Mouse (Mus musculus) liver, embryonic 14.5 days (tissue): ENCODE measurements around the gene A030005L19Rik. TPM values are rescaled to one million over a fixed set of nuclear protein-coding genes. Genes with fewer than 3 reads are reported as not detected.

Experiments used
- ATAC-seq: fragments of 200-750 bp; cut with Nextera tagmentation; 2 replicates; pipeline ENCODE4 v1.8.0; 2017; ENCODE audit warnings: moderate number of reproducible peaks, mild to moderate bottlenecking, moderate library complexity; ENCODE audit not compliant: insufficient read depth
- DNase-seq, 3 experiments: peaks; one replicate each; pipeline ENCODE4 v3.0.0-alpha.2; 2012 to 2013; ENCODE audit warnings: low read depth in 3 of 3, low spot score in 3 of 3
- H3K27ac ChIP-seq: fragments of 300-500 bp; sonication (generic); 2 replicates; pipeline ENCODE4 v1.5.1; 2014; ENCODE audit warnings: moderate library complexity, mild to moderate bottlenecking, control low read depth, inconsistent platforms
- H3K27me3 ChIP-seq: fragments of 300-500 bp; sonication (generic); 2 replicates; pipeline ENCODE4 v1.6.1; 2014; ENCODE audit warnings: mild to moderate bottlenecking, low read length, moderate library complexity; ENCODE audit not compliant: control insufficient read depth, insufficient read depth
- H3K36me3 ChIP-seq: fragments of 300-500 bp; sonication (generic); replicated peaks from 2 replicates; pipeline ENCODE4 v1.6.1; 2014; ENCODE audit warnings: low read depth; ENCODE audit not compliant: control insufficient read depth, insufficient read depth
- H3K4me1 ChIP-seq, 2 experiments: fragments of 200-500 bp in 1 of 2; fragments of 300-500 bp in 1 of 2; sonication (generic) in 1 of 2; replicated peaks; 2 replicates each; pipeline ENCODE4 v1.6.1; 2012 to 2014; ENCODE audit warnings: antibody characterized with exemption in 1 of 2, inconsistent platforms in 1 of 2, low read length in 1 of 2; ENCODE audit not compliant: control insufficient read depth in 2 of 2, insufficient read depth in 2 of 2
- H3K4me2 ChIP-seq: fragments of 300-500 bp; sonication (generic); 2 replicates; pipeline ENCODE4 v1.6.1; 2014; ENCODE audit warnings: low read depth, mild to moderate bottlenecking, control low read depth, moderate library complexity
- H3K4me3 ChIP-seq, 2 experiments: fragments of 200-500 bp in 1 of 2; fragments of 300-500 bp in 1 of 2; sonication (generic) in 1 of 2; 2 replicates each; pipeline ENCODE4 v1.5.1; 2012 to 2014; ENCODE audit warnings: low read depth in 2 of 2, low read length in 2 of 2, mild to moderate bottlenecking in 2 of 2, control low read depth in 1 of 2, inconsistent platforms in 1 of 2, moderate library complexity in 1 of 2; ENCODE audit not compliant: insufficient read depth in 1 of 2
- H3K9ac ChIP-seq: fragments of 300-500 bp; sonication (generic); replicated peaks from 2 replicates; pipeline ENCODE4 v1.6.1; 2014; ENCODE audit warnings: mild to moderate bottlenecking, control low read depth, moderate library complexity
- H3K9me3 ChIP-seq: fragments of 300-500 bp; sonication (generic); 2 replicates; pipeline ENCODE4 v1.6.1; 2016; ENCODE audit warnings: low read length, mixed read lengths; ENCODE audit not compliant: control insufficient read depth
- CTCF ChIP-seq: IDR thresholded peaks from 2 replicates; pipeline ENCODE4 v1.5.1; 2016; ENCODE audit warnings: antibody characterized with exemption, low read depth, control low read depth
- EP300 ChIP-seq: IDR thresholded peaks from 2 replicates; pipeline ENCODE4 v1.6.1; 2016; ENCODE audit warnings: antibody characterized with exemption, low read depth
- WGBS: fragments of 180-500 bp; shearing (Covaris S2); extraction: QIAGEN DNeasy Blood & Tissue Kit; methylation state at CpG from one replicate; pipeline ENCODE4 v1.1.7; 2014; ENCODE audit not compliant: insufficient replicate concordance; 5-methylcytosine and 5-hydroxymethylcytosine counted together
- polyA plus RNA-seq, 2 experiments: library from polyadenylated mRNA; depleted of rRNA in 1 of 2; stranded (reverse) in 1 of 2; unstranded in 1 of 2; fragments of >200 nt; fragmentation: Nextera tagmentation in 1 of 2; extraction: Ambion mirVana in 1 of 2; gene quantifications; 2 replicates each; pipeline versions ENCODE4 v1.2.1 to v1.2.3; 2012 to 2014

Gene A030005L19Rik
- polyA plus RNA-seq, 2 experiments: 0.37 to 2.0 TPM

DNA sequence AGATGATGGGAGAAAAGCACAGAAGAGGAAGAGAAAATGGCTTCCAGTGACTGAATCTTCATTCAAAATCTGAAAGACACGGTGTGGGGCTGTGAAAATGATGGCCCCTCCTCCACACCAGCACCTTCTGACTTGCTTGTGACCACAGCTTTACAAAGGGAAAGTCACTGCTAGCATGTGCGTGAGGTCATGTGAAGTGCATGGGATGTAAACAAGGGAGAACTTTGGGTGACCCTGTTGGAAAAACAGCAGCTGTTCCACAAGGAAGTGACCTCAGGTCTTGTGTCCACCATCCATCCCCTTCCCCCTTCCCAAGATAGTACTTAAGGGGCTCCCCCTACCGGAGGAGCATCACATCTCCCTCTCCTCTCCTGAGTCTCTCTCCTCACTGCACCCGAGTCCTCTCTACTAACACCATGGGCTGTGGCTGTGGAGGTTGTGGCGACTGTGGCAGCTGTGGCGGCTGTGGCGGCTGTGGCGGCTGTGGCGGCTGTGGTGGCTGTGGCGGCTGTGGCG is 46.8 kb downstream of the A030005L19Rik start, which contains the start of gene Gm47955:
Gene Gm47955, plus strand, starts transcription at position 417 of the 516 bp plus-strand sequence.
- no peak for DNase-seq
- 74% methylated on average over 11 of the region's 11 CpGs for WGBS

More for the DNA sequence above, 46.8 kb downstream of the A030005L19Rik start, which contains the start of gene Gm47955:
- no peak within 1 kb of the TSS for H3K9ac ChIP-seq
- H3K4me3 ChIP-seq: no peak within 1 kb of the TSS
- no peak for ATAC-seq
- no peaks in the 10 kb centered on the region for H3K9me3 ChIP-seq
- H3K27me3 ChIP-seq: no peaks in the 10 kb centered on the region
- H3K36me3 ChIP-seq: no peaks in the 10 kb centered on the region
- no peak within 1 kb of the TSS for H3K4me2 ChIP-seq
- no peaks in the 10 kb centered on the region for H3K4me1 ChIP-seq
- no peak for TF ChIP-seq EP300
- TF ChIP-seq CTCF: no peak
- no peak within 1 kb of the TSS for H3K27ac ChIP-seq

Other genes with a start within 250 kb of the A030005L19Rik start
- gene Mff, start 188.4 kb upstream of the A030005L19Rik start, polyA plus RNA-seq (2012; rRNA removed): 47.9 and 82.1 TPM in 2 replicates
- 193 and 197 TPM in 2 replicates for gene Mff, start 188.4 kb upstream of the A030005L19Rik start, polyA plus RNA-seq (2014; fragmentation: Nextera tagmentation; extraction: Ambion mirVana)
- not detected in 2 replicates for gene Tm4sf20, start 144.9 kb upstream of the A030005L19Rik start, polyA plus RNA-seq (2012; rRNA removed)
- gene Tm4sf20, start 144.9 kb upstream of the A030005L19Rik start, polyA plus RNA-seq (2014; fragmentation: Nextera tagmentation; extraction: Ambion mirVana): not detected in 2 replicates
- gene Gm47791, start 142.1 kb upstream of the A030005L19Rik start, polyA plus RNA-seq (2012; rRNA removed): not detected in 2 replicates
- gene Gm47791, start 142.1 kb upstream of the A030005L19Rik start, polyA plus RNA-seq (2014; fragmentation: Nextera tagmentation; extraction: Ambion mirVana): not detected in 2 replicates
- 43.8 and 47.8 TPM in 2 replicates for gene Agfg1, start 73.8 kb upstream of the A030005L19Rik start, polyA plus RNA-seq (2012; rRNA removed)
- gene Agfg1, start 73.8 kb upstream of the A030005L19Rik start, polyA plus RNA-seq (2014; fragmentation: Nextera tagmentation; extraction: Ambion mirVana): 59.4 and 65.3 TPM in 2 replicates
- gene A030014E15Rik, start 11.6 kb downstream of the A030005L19Rik start, polyA plus RNA-seq (2012; rRNA removed): 0.11 TPM in 1 of 2 replicates, not detected in the other
- not detected in 2 replicates for gene A030014E15Rik, start 11.6 kb downstream of the A030005L19Rik start, polyA plus RNA-seq (2014; fragmentation: Nextera tagmentation; extraction: Ambion mirVana)
- gene Gm6217, start 18.1 kb downstream of the A030005L19Rik start, polyA plus RNA-seq (2012; rRNA removed): not detected in 2 replicates
- gene Gm6217, start 18.1 kb downstream of the A030005L19Rik start, polyA plus RNA-seq (2014; fragmentation: Nextera tagmentation; extraction: Ambion mirVana): not detected in 2 replicates
- not detected in 2 replicates for gene A030003K21Rik, start 30.1 kb downstream of the A030005L19Rik start, polyA plus RNA-seq (2012; rRNA removed)
- not detected in 2 replicates for gene A030003K21Rik, start 30.1 kb downstream of the A030005L19Rik start, polyA plus RNA-seq (2014; fragmentation: Nextera tagmentation; extraction: Ambion mirVana)
- gene Gm7544, start 42.7 kb downstream of the A030005L19Rik start, polyA plus RNA-seq (2012; rRNA removed): not detected in 2 replicates
- not detected in 2 replicates for gene Gm7544, start 42.7 kb downstream of the A030005L19Rik start, polyA plus RNA-seq (2014; fragmentation: Nextera tagmentation; extraction: Ambion mirVana)
- not detected in 2 replicates for gene Gm47955, start 47.0 kb downstream of the A030005L19Rik start, polyA plus RNA-seq (2012; rRNA removed)
- not detected in 2 replicates for gene Gm47955, start 47.0 kb downstream of the A030005L19Rik start, polyA plus RNA-seq (2014; fragmentation: Nextera tagmentation; extraction: Ambion mirVana)
- gene Gm47959, start 87.2 kb downstream of the A030005L19Rik start, polyA plus RNA-seq (2012; rRNA removed): not detected in 2 replicates
- not detected in 2 replicates for gene Gm47959, start 87.2 kb downstream of the A030005L19Rik start, polyA plus RNA-seq (2014; fragmentation: Nextera tagmentation; extraction: Ambion mirVana)
- gene Slc19a3, start 125.1 kb downstream of the A030005L19Rik start, polyA plus RNA-seq (2012; rRNA removed): 0.04 TPM in 2 replicates
- not detected in 2 replicates for gene Slc19a3, start 125.1 kb downstream of the A030005L19Rik start, polyA plus RNA-seq (2014; fragmentation: Nextera tagmentation; extraction: Ambion mirVana)
- not detected in 2 replicates for gene Krtap28-10, start 129.2 kb downstream of the A030005L19Rik start, polyA plus RNA-seq (2012; rRNA removed)
- not detected in 2 replicates for gene Krtap28-10, start 129.2 kb downstream of the A030005L19Rik start, polyA plus RNA-seq (2014; fragmentation: Nextera tagmentation; extraction: Ambion mirVana)
- gene Gm47969, start 131.6 kb downstream of the A030005L19Rik start, polyA plus RNA-seq (2012; rRNA removed): not detected in 2 replicates
- not detected in 2 replicates for gene Gm47969, start 131.6 kb downstream of the A030005L19Rik start, polyA plus RNA-seq (2014; fragmentation: Nextera tagmentation; extraction: Ambion mirVana)
- not detected in 2 replicates for gene A030005K14Rik, start 146.1 kb downstream of the A030005L19Rik start, polyA plus RNA-seq (2012; rRNA removed)
- not detected in 2 replicates for gene A030005K14Rik, start 146.1 kb downstream of the A030005L19Rik start, polyA plus RNA-seq (2014; fragmentation: Nextera tagmentation; extraction: Ambion mirVana)
- not detected in 2 replicates for gene Krtap28-13, start 147.6 kb downstream of the A030005L19Rik start, polyA plus RNA-seq (2012; rRNA removed)
- not detected in 2 replicates for gene Krtap28-13, start 147.6 kb downstream of the A030005L19Rik start, polyA plus RNA-seq (2014; fragmentation: Nextera tagmentation; extraction: Ambion mirVana)
- 0.16 TPM in 1 of 2 replicates, not detected in the other for gene Ccl20, start 203.4 kb downstream of the A030005L19Rik start, polyA plus RNA-seq (2012; rRNA removed)
- 0.19 TPM in 1 of 2 replicates, not detected in the other for gene Ccl20, start 203.4 kb downstream of the A030005L19Rik start, polyA plus RNA-seq (2014; fragmentation: Nextera tagmentation; extraction: Ambion mirVana)
- gene Daw1, start 246.4 kb downstream of the A030005L19Rik start, polyA plus RNA-seq (2012; rRNA removed): not detected in 2 replicates
- gene Daw1, start 246.4 kb downstream of the A030005L19Rik start, polyA plus RNA-seq (2014; fragmentation: Nextera tagmentation; extraction: Ambion mirVana): not detected in 2 replicates